Mouse (Mus musculus) bone marrow macrophage, adult 2 months (primary cell): ENCODE results near the gene Desi2. TPM values are rescaled to one million over a fixed set of nuclear protein-coding genes. Genes with fewer than 3 reads are reported as not detected.
"Not testable (repeated sequence)": the region's sequence is repeated elsewhere in the genome, so short reads cannot be mapped to it uniquely, and the experiment has no call there.

Source experiments
- H3K27ac ChIP-seq: 2 replicates; pipeline ENCODE4 v1.5.1; 2012; ENCODE audit warnings: low read depth, low read length; ENCODE audit not compliant: insufficient read depth
- H3K4me1 ChIP-seq: 2 replicates; pipeline ENCODE4 v1.6.1; 2012; ENCODE audit warnings: low read length; ENCODE audit not compliant: control insufficient read depth, insufficient read depth
- H3K4me3 ChIP-seq: 2 replicates; pipeline ENCODE4 v1.5.1; 2012; ENCODE audit warnings: mild to moderate bottlenecking, low read length, moderate library complexity; ENCODE audit not compliant: insufficient read depth
- CTCF ChIP-seq: IDR thresholded peaks from 2 replicates; pipeline ENCODE4 v1.5.1; 2012; ENCODE audit warnings: low read depth, mild to moderate bottlenecking, low read length, moderate library complexity
- POLR2A ChIP-seq: IDR thresholded peaks from 2 replicates; pipeline ENCODE4 v1.6.1; 2012; ENCODE audit warnings: mild to moderate bottlenecking, low read depth, low read length, borderline replicate concordance
- polyA plus RNA-seq: library from polyadenylated mRNA; stranded (reverse); fragments of >200 nt; gene quantifications from 2 replicates; pipeline ENCODE4 v1.2.4, GENCODE M21; 2012; ENCODE audit not compliant: missing spikeins, insufficient read depth, insufficient read length

Gene Desi2
- 17.3 and 17.6 TPM in 2 replicates for polyA plus RNA-seq

DNA sequence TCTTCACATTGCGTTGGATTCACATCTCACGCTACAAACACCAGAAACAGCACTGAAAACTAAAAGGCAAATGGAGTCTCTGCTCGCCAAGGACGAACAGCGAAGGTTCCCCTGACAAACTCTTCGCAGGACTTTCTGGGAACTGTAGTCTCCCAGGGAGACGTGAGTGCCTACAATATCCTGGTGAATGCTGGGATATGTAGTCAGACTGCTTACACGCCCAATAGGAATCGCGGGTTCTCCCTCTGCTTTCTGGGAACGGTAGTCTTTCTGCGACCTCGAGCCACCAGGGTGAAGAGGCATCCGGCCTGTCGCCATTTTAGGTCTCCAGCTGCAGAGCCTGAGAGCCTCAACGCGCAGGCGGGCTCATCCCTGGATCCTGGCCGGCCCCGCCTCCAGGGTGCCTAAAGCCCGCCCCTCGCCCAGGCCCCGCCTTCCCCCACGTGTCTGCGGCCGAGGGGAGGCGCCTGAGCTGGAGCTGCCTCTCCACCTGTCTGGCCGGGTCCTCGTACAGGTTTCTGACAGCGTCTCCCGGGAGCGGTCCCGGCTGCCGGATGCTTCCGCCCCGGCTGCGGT is at the start of gene Desi2:
Desi2 (plus strand) TSS at position 202 of the 576 bp plus-strand sequence.
- Histone ChIP-seq H3K4me3 (peak within 1 kb of the TSS; percentile 82), H3K27ac (peak within 1 kb of the TSS; percentile 68), H3K4me1 (peaks cover 12% of the 10 kb centered on the region)

DNA sequence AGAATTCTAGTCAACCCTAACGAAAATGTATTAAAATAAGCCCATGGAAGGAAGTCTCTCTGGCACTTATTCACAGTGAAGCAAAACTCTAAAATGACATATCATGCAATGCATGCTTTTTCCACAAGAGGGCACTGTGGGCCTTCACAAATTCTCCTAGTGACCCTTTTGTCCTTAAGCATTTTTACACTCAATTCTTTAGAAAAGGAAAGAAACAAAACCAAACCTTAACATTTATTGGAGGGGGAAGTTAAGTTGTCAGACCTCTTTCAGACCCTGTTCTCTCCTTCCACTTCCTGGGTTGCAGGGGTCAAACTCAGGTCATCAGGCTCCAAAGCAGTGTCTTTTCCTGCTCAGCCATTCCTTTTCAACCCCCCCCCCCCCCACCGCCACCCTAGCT is 40.7 kb upstream of the Desi2 start:
- H3K4me1 ChIP-seq, H3K4me3 ChIP-seq: not testable (repeated sequence)

DNA sequence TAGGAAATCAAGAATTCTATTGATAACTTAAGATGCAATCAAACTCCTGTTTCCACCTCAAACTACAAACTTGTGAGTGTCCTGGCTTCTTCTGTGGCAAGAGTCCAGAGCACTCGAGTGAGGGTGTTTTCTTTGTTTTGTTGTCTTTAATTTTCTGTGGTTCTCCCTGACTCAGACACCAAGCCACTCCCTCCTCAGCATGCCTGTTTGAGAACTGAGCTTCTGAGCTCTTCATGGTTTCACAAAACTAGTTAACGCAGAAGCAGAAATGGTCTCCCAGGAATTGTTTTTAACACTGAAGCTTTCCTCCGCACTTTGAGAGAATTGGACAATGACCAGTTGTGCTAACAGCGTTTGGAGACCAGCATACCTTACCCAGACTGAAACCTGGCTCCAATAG is 40.3 kb upstream of the Desi2 start:
- H3K4me3 ChIP-seq, H3K27ac ChIP-seq, H3K4me1 ChIP-seq: not testable (repeated sequence)

More for the DNA sequence above, 40.7 kb upstream of the Desi2 start:
- H3K27ac ChIP-seq: not testable (repeated sequence)

GRCm38 (mm10) chr1:178182251-178182650 is 5.0 kb upstream of the Desi2 start:
- Histone ChIP-seq H3K4me1 (peaks cover 3% of the 10 kb centered on the region), H3K27ac (no peak overlapping the region), H3K4me3 (no peak overlapping the region)
- no peak for TF ChIP-seq CTCF
- no peak for TF ChIP-seq POLR2A

GRCm38 (mm10) chr1:178185591-178185990 is 1.6 kb upstream of the Desi2 start:
- no peak overlapping the region for H3K27ac ChIP-seq
- TF ChIP-seq CTCF: no peak
- TF ChIP-seq POLR2A: no peak
- no peak overlapping the region for H3K4me3 ChIP-seq
- peaks cover 6% of the 10 kb centered on the region for H3K4me1 ChIP-seq

DNA sequence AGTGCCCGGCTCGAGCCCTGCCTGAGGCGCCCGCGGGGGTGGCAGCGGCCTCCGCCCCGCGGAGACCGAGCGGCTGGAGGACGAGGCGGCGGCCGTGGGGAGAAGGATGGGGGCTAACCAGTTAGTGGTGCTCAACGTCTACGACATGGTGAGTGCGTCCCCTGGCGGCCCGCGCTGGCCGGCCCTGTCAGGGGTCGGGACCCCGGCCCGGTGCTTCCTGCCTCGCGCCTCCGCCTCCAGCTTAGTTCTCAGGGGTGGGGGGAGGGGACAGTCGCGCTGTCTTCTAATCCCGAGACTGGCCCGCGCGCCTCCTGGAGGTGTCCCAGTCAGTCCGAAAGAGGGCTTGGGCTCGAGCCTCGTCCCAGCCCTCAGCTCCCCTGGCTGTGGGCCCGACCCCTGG is 593 bp downstream of the Desi2 start:
- not testable (repeated sequence) for H3K27ac ChIP-seq
- H3K4me3 ChIP-seq: peak overlapping the region; percentile 82

GRCm38 (mm10) chr1:178188386-178188785 is 1.2 kb downstream of the Desi2 start:
- Histone ChIP-seq H3K4me1 (peaks cover 12% of the 10 kb centered on the region), H3K4me3 (peak overlapping the region; percentile 63), H3K27ac (no peak overlapping the region)
- TF ChIP-seq POLR2A (no peak), CTCF (no peak)

More for the DNA sequence above, 593 bp downstream of the Desi2 start:
- peaks cover 12% of the 10 kb centered on the region for H3K4me1 ChIP-seq

DNA sequence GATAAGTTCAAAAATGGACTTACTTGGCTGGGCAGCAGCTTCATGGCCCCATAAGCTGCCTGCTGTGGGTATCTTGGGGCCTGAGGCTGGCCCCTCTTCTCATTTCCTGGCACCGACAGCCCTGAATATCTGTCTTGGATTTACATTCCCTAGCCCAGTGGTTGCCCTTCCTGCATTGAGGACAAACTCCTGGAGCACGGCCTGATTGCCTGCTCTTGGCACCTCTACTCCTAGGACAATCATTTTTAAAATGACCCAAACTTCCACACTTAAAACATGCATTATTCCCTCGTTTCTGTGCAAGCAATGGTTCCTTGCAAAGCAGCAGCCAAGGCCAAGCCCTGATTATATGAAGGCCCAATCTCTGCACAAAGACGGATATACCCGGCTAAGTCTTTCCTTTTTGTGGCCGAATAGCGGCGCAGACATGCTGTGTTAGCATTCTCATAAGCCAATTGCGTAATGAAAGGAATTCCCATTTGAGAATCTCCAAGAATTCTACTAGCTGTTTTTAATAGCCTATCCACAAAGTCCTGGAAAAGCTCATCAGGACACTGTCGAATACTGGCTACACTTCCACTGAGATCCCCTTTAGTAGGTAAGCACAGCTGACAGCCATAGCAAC is 18.6 kb downstream of the Desi2 start:
- no peak for TF ChIP-seq CTCF
- no peak for TF ChIP-seq POLR2A
- H3K4me3 ChIP-seq: no peak overlapping the region
- H3K27ac ChIP-seq: no peak overlapping the region
- H3K4me1 ChIP-seq: peaks cover 3% of the 10 kb centered on the region; the same call in 1 of the 2 replicates

DNA sequence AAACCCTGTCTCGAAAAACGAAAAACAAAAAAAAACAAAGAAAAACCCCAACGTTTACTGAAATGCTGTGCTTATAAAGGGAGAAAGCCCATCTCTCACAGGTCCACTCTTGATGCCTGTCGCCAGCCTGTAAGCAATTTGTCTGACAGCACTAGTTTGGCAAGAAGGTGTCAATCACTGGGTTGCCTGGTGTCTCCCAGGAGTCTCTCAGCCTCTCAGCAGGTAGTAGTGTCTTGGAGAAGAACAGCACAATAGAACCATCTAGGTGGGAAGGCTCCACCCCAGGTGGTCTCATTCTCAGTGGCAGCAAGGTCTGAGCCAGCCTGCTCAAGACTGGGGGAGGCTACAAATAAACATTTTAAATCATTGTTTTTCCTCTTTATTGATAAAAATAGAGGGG is 20.6 kb downstream of the Desi2 start:
- H3K4me3 ChIP-seq, H3K27ac ChIP-seq, H3K4me1 ChIP-seq: not testable (repeated sequence)

DNA sequence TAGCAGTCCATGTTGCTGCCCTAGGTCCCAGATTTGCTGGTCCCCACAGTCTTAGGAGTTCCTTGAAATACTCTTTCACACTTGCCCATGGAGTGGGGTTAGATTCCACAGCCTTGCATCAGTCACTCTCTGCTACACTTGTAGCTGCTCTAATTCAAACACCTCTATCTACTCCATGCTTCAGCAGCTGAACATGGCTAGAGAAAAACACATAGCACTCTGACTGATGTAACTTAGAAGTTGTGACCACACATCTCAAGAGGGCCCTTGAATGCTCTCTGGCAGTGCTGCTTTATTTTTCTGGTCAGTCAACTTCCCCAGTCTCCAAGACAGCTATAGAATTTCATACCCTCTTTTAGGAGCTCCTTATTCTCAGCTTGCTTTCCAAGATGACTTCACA is 22.7 kb downstream of the Desi2 start:
- Histone ChIP-seq H3K4me1 (peaks cover 3% of the 10 kb centered on the region; the same call in 1 of the 2 replicates), H3K27ac (no peak overlapping the region), H3K4me3 (no peak overlapping the region)
- TF ChIP-seq POLR2A (no peak), CTCF (no peak)

GRCm38 (mm10) chr1:178217157-178217556 is 29.9 kb downstream of the Desi2 start:
- peaks cover 5% of the 10 kb centered on the region for H3K4me1 ChIP-seq
- H3K4me3 ChIP-seq: no peak overlapping the region
- TF ChIP-seq CTCF (no peak), POLR2A (no peak)
- H3K27ac ChIP-seq: no peak overlapping the region
